Mouse (Mus musculus) midbrain, postnatal 0 days (tissue): ENCODE results near the gene Rabl6. TPM values are rescaled to one million over a fixed set of nuclear protein-coding genes. Genes with fewer than 3 reads are reported as not detected.

Source experiments
- ATAC-seq: fragments of 200-750 bp; cut with Nextera tagmentation; 2 replicates; pipeline ENCODE4 v1.8.0; 2017; ENCODE audit warnings: moderate number of reproducible peaks, mild to moderate bottlenecking, moderate TSS enrichment, moderate library complexity; ENCODE audit not compliant: low FRiP score
- DNase-seq: peaks from one replicate; pipeline ENCODE4 v3.0.0-alpha.2; 2015; ENCODE audit warnings: low spot score
- H3K27ac ChIP-seq: fragments of 300-500 bp; sonication (generic); 2 replicates; pipeline ENCODE4 v1.5.1; 2014; ENCODE audit warnings: low read depth, mild to moderate bottlenecking, low read length, mixed read lengths
- H3K27me3 ChIP-seq: fragments of 300-500 bp; sonication (generic); 2 replicates; pipeline ENCODE4 v1.6.1; 2014; ENCODE audit warnings: low read length, control low read depth, mixed read lengths; ENCODE audit not compliant: insufficient read depth
- H3K36me3 ChIP-seq: fragments of 300-500 bp; sonication (generic); 2 replicates; pipeline ENCODE4 v1.6.1; 2014; ENCODE audit warnings: low read length, control low read depth, mixed read lengths; ENCODE audit not compliant: insufficient read depth
- H3K4me1 ChIP-seq: fragments of 300-500 bp; sonication (generic); 2 replicates; pipeline ENCODE4 v1.6.1; 2014; ENCODE audit warnings: mild to moderate bottlenecking, control low read depth, antibody characterized with exemption, low read length, mixed read lengths; ENCODE audit not compliant: insufficient read depth
- H3K4me2 ChIP-seq: fragments of 300-500 bp; sonication (generic); 2 replicates; pipeline ENCODE4 v1.6.1; 2014; ENCODE audit warnings: low read depth, mild to moderate bottlenecking, low read length, mixed read lengths; ENCODE audit not compliant: poor library complexity, severe bottlenecking
- H3K4me3 ChIP-seq: fragments of 300-500 bp; sonication (generic); 2 replicates; pipeline ENCODE4 v1.5.1; 2014; ENCODE audit warnings: low read depth, mild to moderate bottlenecking, low read length, moderate library complexity
- H3K9ac ChIP-seq: fragments of 300-500 bp; sonication (generic); replicated peaks from 2 replicates; pipeline ENCODE4 v1.6.1; 2014; ENCODE audit warnings: mild to moderate bottlenecking, low read length, moderate library complexity, mixed read lengths; ENCODE audit not compliant: poor library complexity, severe bottlenecking
- H3K9me3 ChIP-seq: fragments of 300-500 bp; sonication (generic); 2 replicates; pipeline ENCODE4 v1.6.1; 2016; ENCODE audit warnings: low read length, control low read depth
- CTCF ChIP-seq: IDR thresholded peaks from 2 replicates; pipeline ENCODE4 v1.5.1; 2016; ENCODE audit warnings: antibody characterized with exemption, mild to moderate bottlenecking
- WGBS: fragments of 180-500 bp; shearing (Covaris S2); extraction: QIAGEN DNeasy Blood & Tissue Kit; methylation state at CpG from one replicate; pipeline ENCODE4 v1.1.7; 2014; 5-methylcytosine and 5-hydroxymethylcytosine counted together
- polyA plus RNA-seq: library from polyadenylated mRNA; unstranded; fragments of >200 nt; fragmentation: Nextera tagmentation; extraction: Ambion mirVana; gene quantifications from 2 replicates; pipeline ENCODE4 v1.2.1, GENCODE M21; 2015
- total RNA-seq: library from RNA; depleted of rRNA; stranded (reverse); fragments of >200 nt; gene quantifications from 2 replicates; pipeline ENCODE4 v1.2.3, GENCODE M21; 2014

The Rabl6 gene
- total and polyA plus RNA-seq, 2 experiments from 2014 or later: 61.2 to 98.0 TPM

DNA sequence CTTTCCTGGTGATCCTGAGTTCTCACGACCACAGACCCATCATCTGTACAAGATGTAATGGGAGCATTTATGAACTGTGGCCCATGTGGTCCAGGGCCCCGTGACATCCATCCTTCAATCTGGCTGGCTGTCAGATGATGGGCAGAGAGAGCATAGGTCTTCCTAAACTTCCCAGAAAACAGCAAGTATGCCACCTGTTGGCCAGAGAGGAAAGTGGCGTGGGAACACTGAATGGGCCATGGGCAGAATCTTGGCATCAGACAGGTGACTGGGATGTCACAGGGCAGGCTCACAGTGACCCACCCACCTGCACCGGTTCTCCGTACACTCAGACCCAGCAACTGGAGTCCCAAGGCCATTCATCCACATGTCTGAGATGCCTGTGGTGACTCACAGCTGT lies 57.1 kb downstream of the Rabl6 start:
- Histone ChIP-seq H3K4me2 (no peak overlapping the region), H3K36me3 (no peaks in the 10 kb centered on the region), H3K4me1 (peaks cover 2% of the 10 kb centered on the region; the same call in 1 of the 2 replicates), H3K27me3 (no peaks in the 10 kb centered on the region), H3K27ac (no peak overlapping the region), H3K9me3 (no peaks in the 10 kb centered on the region), H3K4me3 (no peak overlapping the region), H3K9ac (no peak overlapping the region)
- DNase-seq (peak; percentile 57), ATAC-seq (no peak)
- 33% methylated on average over 5 of the region's 5 CpGs for WGBS
- peak; percentile 79 for TF ChIP-seq CTCF

- Histone ChIP-seq H3K4me2 (no peak overlapping the region), H3K9me3 (no peaks in the 10 kb centered on the region), H3K4me1 (peaks cover 4% of the 10 kb centered on the region; the same call in 1 of the 2 replicates), H3K36me3 (no peaks in the 10 kb centered on the region), H3K4me3 (no peak overlapping the region), H3K27me3 (no peaks in the 10 kb centered on the region), H3K27ac (no peak overlapping the region), H3K9ac (no peak overlapping the region)
- WGBS: 83% methylated on average over 9 of the region's 9 CpGs
- no peak for TF ChIP-seq CTCF
- ATAC-seq (no peak), DNase-seq (no peak)
These were observed 59.0 kb downstream of the Rabl6 start for GRCm38 (mm10) chr2:25549021-25549991.

- H3K9ac ChIP-seq: peak within 1 kb of the TSS; percentile 51
- H3K4me3 ChIP-seq: peak within 1 kb of the TSS; percentile 52
- H3K36me3 ChIP-seq: no peaks in the 10 kb centered on the region
- peak within 1 kb of the TSS; percentile 83 for H3K4me2 ChIP-seq
- DNase-seq: peak; percentile 99
- 3% methylated on average over 41 of the region's 48 CpGs for WGBS
- no peaks in the 10 kb centered on the region for H3K9me3 ChIP-seq
- peak; percentile 98 for ATAC-seq
- no peak within 1 kb of the TSS for H3K27ac ChIP-seq
- peaks cover 4% of the 10 kb centered on the region; the same call in 1 of the 2 replicates for H3K4me1 ChIP-seq
- TF ChIP-seq CTCF: no peak
- H3K27me3 ChIP-seq: no peaks in the 10 kb centered on the region
These were observed 61.4 kb downstream of the Rabl6 start, which contains the start of gene Traf2 for GRCm38 (mm10) chr2:25546811-25547491. Traf2 (minus strand) TSS chr2:25546940.

GRCm38 (mm10) chr2:25545996-25546810 lies 62.1 kb downstream of the Rabl6 start:
- 13% methylated on average over 25 of the region's 43 CpGs for WGBS
- no peak for TF ChIP-seq CTCF
- H3K9me3 ChIP-seq: no peaks in the 10 kb centered on the region
- H3K4me2 ChIP-seq: peak overlapping the region; percentile 83
- ATAC-seq (peak; percentile 55), DNase-seq (no peak)
- peak overlapping the region; percentile 51 for H3K9ac ChIP-seq
- H3K36me3 ChIP-seq: no peaks in the 10 kb centered on the region
- peaks cover 4% of the 10 kb centered on the region; the same call in 1 of the 2 replicates for H3K4me1 ChIP-seq
- H3K27me3 ChIP-seq: no peaks in the 10 kb centered on the region
- peak overlapping the region; percentile 52 for H3K4me3 ChIP-seq
- no peak overlapping the region for H3K27ac ChIP-seq

- no peak overlapping the region for H3K4me3 ChIP-seq
- H3K4me1 ChIP-seq: peaks cover 4% of the 10 kb centered on the region; the same call in 1 of the 2 replicates
- ATAC-seq: no peak
- DNase-seq: no peak
- H3K27ac ChIP-seq: no peak overlapping the region
- H3K27me3 ChIP-seq: no peaks in the 10 kb centered on the region
- H3K36me3 ChIP-seq: 0 out of 2 replicates have a peak, but pooled peaks cover 3% of the 10 kb centered on the region
- H3K9ac ChIP-seq: no peak overlapping the region
- no peak for TF ChIP-seq CTCF
- H3K4me2 ChIP-seq: no peak overlapping the region
- WGBS: 94% methylated on average over 10 of the region's 10 CpGs
- no peaks in the 10 kb centered on the region for H3K9me3 ChIP-seq
These were observed 66.5 kb downstream of the Rabl6 start for GRCm38 (mm10) chr2:25541644-25542367.
